ENCODE assay signal across 7 mouse cellular contexts in genomic region chr8:121116591-121117185, GRCm38 (mm10). TPM values are rescaled to one million over a fixed set of nuclear protein-coding genes. Genes with fewer than 3 reads are reported as not detected.
DNase-seq lines count a peak whose midpoint lies in the region; ATAC-seq and TF ChIP-seq lines count a peak whose summit lies in the region.

No protein-coding gene starts in this region.

- TF ChIP-seq POLR2A in cerebellum, adult 2 months (IDR thresholded peaks at IDR 0.05; ENCODE audit: borderline replicate concordance, insufficient read depth, low read length): no peak

- WGBS in forebrain, embryonic 16.5 days: under 1% methylated on average over 55 of the region's 55 CpGs
- under 1% methylated on average over 55 of the region's 55 CpGs for WGBS in neural tube, embryonic 15.5 days
- 2% methylated on average over 55 of the region's 55 CpGs for WGBS in cerebellum, adult 2 months

- peak overlapping the region; percentile 42 for H3K4me2 ChIP-seq in forebrain, embryonic 16.5 days (ENCODE audit: low read length)
- H3K4me2 ChIP-seq in neural tube, embryonic 15.5 days: peak overlapping the region; percentile 59

- peaks cover 0 to 2% of the 10 kb centered on the region in 2 experiments; a peak in 1 of 4 replicates for H3K4me1 ChIP-seq in ES-E14 (ENCODE audit: control insufficient read depth in 2 of 2, insufficient read depth in 2 of 2, low read length in 2 of 2, poor library complexity in 1 of 2)
- H3K4me1 ChIP-seq in forebrain, embryonic 16.5 days (replicated peaks; ENCODE audit: control insufficient read depth, insufficient read depth, low read length): peaks cover 13% of the 10 kb centered on the region
- peaks cover 22% of the 10 kb centered on the region for H3K4me1 ChIP-seq in neural tube, embryonic 15.5 days
- H3K4me1 ChIP-seq in cerebellum, adult 2 months (ENCODE audit: control insufficient read depth, insufficient read depth, low read length): no peaks in the 10 kb centered on the region

- H3K9ac ChIP-seq in ES-E14 (ENCODE audit: insufficient read depth, low read depth, low read length, poor library complexity, severe bottlenecking): peak overlapping the region; percentile 35; the same call in 1 of the 2 replicates
- H3K9ac ChIP-seq in forebrain, embryonic 16.5 days (replicated peaks; ENCODE audit: low read depth, low read length): no peak overlapping the region; the same call in 1 of the 2 replicates
- peak overlapping the region; percentile 24; the same call in 1 of the 2 replicates for H3K9ac ChIP-seq in neural tube, embryonic 15.5 days (replicated peaks)

- H3K36me3 ChIP-seq in ES-E14 (ENCODE audit: control insufficient read depth, insufficient read depth, low read length, poor library complexity, severe bottlenecking): no peaks in the 10 kb centered on the region
- no peaks in the 10 kb centered on the region for H3K36me3 ChIP-seq in forebrain, embryonic 16.5 days (ENCODE audit: control insufficient read depth, insufficient read depth)
- no peaks in the 10 kb centered on the region for H3K36me3 ChIP-seq in neural tube, embryonic 15.5 days

- ATAC-seq in forebrain, embryonic 16.5 days: 0 out of 2 replicates have a peak, but pooled peaks have one; percentile 27
- no peak for ATAC-seq in neural tube, embryonic 15.5 days (ENCODE audit: low FRiP score)

- no peak overlapping the region for H3K27ac ChIP-seq in ES-E14 (ENCODE audit: insufficient read depth, low read depth, low read length, poor library complexity, severe bottlenecking)
- H3K27ac ChIP-seq in forebrain, embryonic 16.5 days (ENCODE audit: low read length): no peak overlapping the region
- H3K27ac ChIP-seq in neural tube, embryonic 15.5 days (replicated peaks): 0 out of 2 replicates have a peak overlapping the region, but pooled peaks have one; percentile 39
- no peak overlapping the region for H3K27ac ChIP-seq in cerebellum, adult 2 months (ENCODE audit: insufficient read depth, low read length)

- in situ Hi-C loops in ES-E14 (cut with MboI; ENCODE audit: low sequenced_read_pairs in 2 of 2, unreplicated experiment in 2 of 2): loop anchor here (5.0 to 10.0 kb wide), 3 partner anchors 34 to 398 kb away; partner anchors contain the start of gene Foxf1 (in 2 of the 2)

- no peaks in the 10 kb centered on the region for H3K9me3 ChIP-seq in ES-E14 (ENCODE audit: control insufficient read depth, insufficient read depth, low read depth, low read length)
- peaks cover 3% of the 10 kb centered on the region; the same call in 1 of the 2 replicates for H3K9me3 ChIP-seq in forebrain, embryonic 16.5 days (ENCODE audit: control insufficient read depth, low read length)
- H3K9me3 ChIP-seq in neural tube, embryonic 15.5 days (replicated peaks): no peaks in the 10 kb centered on the region

- peaks cover 88% of the 10 kb centered on the region for H3K27me3 ChIP-seq in forebrain, embryonic 16.5 days (replicated peaks; ENCODE audit: control insufficient read depth, insufficient read depth, low read length)
- peaks cover 90% of the 10 kb centered on the region for H3K27me3 ChIP-seq in neural tube, embryonic 15.5 days (replicated peaks)
- peaks cover 11% of the 10 kb centered on the region; the same call in 1 of the 2 replicates for H3K27me3 ChIP-seq in cerebellum, adult 2 months (ENCODE audit: control insufficient read depth, insufficient read depth, low read length)

- peak overlapping the region; percentile 54 to 70 for H3K4me3 ChIP-seq in ES-E14 (ENCODE audit: insufficient read depth in 1 of 2, low read depth in 1 of 2, low read length in 2 of 2, poor library complexity in 1 of 2, severe bottlenecking in 1 of 2)
- H3K4me3 ChIP-seq in forebrain, embryonic 16.5 days (replicated peaks; ENCODE audit: low read length): peak overlapping the region; percentile 35
- H3K4me3 ChIP-seq in neural tube, embryonic 15.5 days (replicated peaks): peak overlapping the region; percentile 39
- H3K4me3 ChIP-seq in cerebellum, adult 2 months (replicated peaks; ENCODE audit: insufficient read depth, low read depth, low read length): no peak overlapping the region

- DNase-seq in CD4-positive helper T cell, adult 2 months (ENCODE audit: low read depth, low spot score): peak; percentile 32
- no peak for DNase-seq in ES-E14 (ENCODE audit: low read depth, low spot score)
- peak; percentile 68 to 79 for DNase-seq in kidney, postnatal 4 days
- no peak for DNase-seq in layer of hippocampus, postnatal 14 days (ENCODE audit: low spot score in 2 of 2)
- DNase-seq in cerebellum, adult 2 months: no peak

- no peak for TF ChIP-seq CTCF in cerebellum, adult 2 months (IDR thresholded peaks at IDR 0.05; ENCODE audit: borderline replicate concordance, insufficient read depth, low read depth, low read length)

TF ChIP-seq in ES-E14, 5 proteins besides CTCF, POLR2A, EP300 and RAD21:
- no peak for TF ChIP-seq HCFC1 (IDR thresholded peaks at IDR 0.05; ENCODE audit: borderline replicate concordance, insufficient read depth, low read length)
- no peak for TF ChIP-seq ZNF384 (IDR thresholded peaks at IDR 0.05; ENCODE audit: low read depth, low read length)
- no peak for TF ChIP-seq ZC3H11A (IDR thresholded peaks at IDR 0.05; ENCODE audit: borderline replicate concordance, low read depth, low read length)
- no peak for TF ChIP-seq MAFK (IDR thresholded peaks at IDR 0.05; ENCODE audit: insufficient read depth, low read depth, low read length)
- TF ChIP-seq CHD2 (IDR thresholded peaks at IDR 0.05; ENCODE audit: low read depth, low read length): no peak

RNA-seq across cellular contexts. Expression of gene Foxc2, which starts 0.7 kb away (rescaled TPM):
- 0.11 and 0.27 TPM in 2 replicates for total RNA-seq in ES-E14 (2012; rRNA removed)
- 1.7 and 2.5 TPM in 2 replicates for polyA plus RNA-seq in forebrain, embryonic 16.5 days (2015; fragmentation: Nextera tagmentation; extraction: Ambion mirVana)
- 3.4 TPM in 2 replicates for polyA plus RNA-seq in neural tube, embryonic 15.5 days (2015; fragmentation: Nextera tagmentation; extraction: Ambion mirVana)
- 1 to 10 TPM in 1 of 2 experiments, under 1 TPM in 1; 0.95 to 1.6 TPM for total RNA-seq in layer of hippocampus, postnatal 14 days (2021)
- 0.34 and 0.95 TPM in 2 replicates for polyA plus RNA-seq in cerebellum, adult 2 months (2012; rRNA removed)

RNA-seq across cellular contexts. Expression of gene Mthfsd, which starts 8.5 kb away (rescaled TPM):
- total RNA-seq in ES-E14 (2012; rRNA removed): 31.6 and 35.8 TPM in 2 replicates
- 51.8 and 60.0 TPM in 2 replicates for polyA plus RNA-seq in forebrain, embryonic 16.5 days (2015; fragmentation: Nextera tagmentation; extraction: Ambion mirVana)
- 50.6 and 52.5 TPM in 2 replicates for polyA plus RNA-seq in neural tube, embryonic 15.5 days (2015; fragmentation: Nextera tagmentation; extraction: Ambion mirVana)
- total RNA-seq in layer of hippocampus, postnatal 14 days (2021): 10 to 100 TPM; 35.6 to 35.9 TPM
- 119 and 126 TPM in 2 replicates for polyA plus RNA-seq in cerebellum, adult 2 months (2012; rRNA removed)

RNA-seq across cellular contexts. Expression of gene Foxl1, which starts 11.1 kb away (rescaled TPM):
- total RNA-seq in ES-E14 (2012; rRNA removed): 0.09 TPM in 1 of 2 replicates, not detected in the other
- polyA plus RNA-seq in forebrain, embryonic 16.5 days (2015; fragmentation: Nextera tagmentation; extraction: Ambion mirVana): 0.15 TPM in 1 of 2 replicates, not detected in the other
- 0.15 and 0.51 TPM in 2 replicates for polyA plus RNA-seq in neural tube, embryonic 15.5 days (2015; fragmentation: Nextera tagmentation; extraction: Ambion mirVana)
- total RNA-seq in layer of hippocampus, postnatal 14 days (2021): not detected
- 0.11 TPM in 1 of 2 replicates, not detected in the other for polyA plus RNA-seq in cerebellum, adult 2 months (2012; rRNA removed)

RNA-seq across cellular contexts. Expression of gene Foxf1, which starts 32.5 kb away (rescaled TPM):
- total RNA-seq in ES-E14 (2012; rRNA removed): 0.37 and 1.1 TPM in 2 replicates
- 0.91 and 1.1 TPM in 2 replicates for polyA plus RNA-seq in forebrain, embryonic 16.5 days (2015; fragmentation: Nextera tagmentation; extraction: Ambion mirVana)
- 1.6 and 15.7 TPM in 2 replicates for polyA plus RNA-seq in neural tube, embryonic 15.5 days (2015; fragmentation: Nextera tagmentation; extraction: Ambion mirVana)
- total RNA-seq in layer of hippocampus, postnatal 14 days (2021): 1 to 10 TPM in 1 of 2 experiments, under 1 TPM in 1; 0.92 to 1.5 TPM
- 1.2 and 1.7 TPM in 2 replicates for polyA plus RNA-seq in cerebellum, adult 2 months (2012; rRNA removed)

Comparison
In these comparisons a context has a peak if more than half of its experiments do, and no peak if none do; other contexts are left out.
1. DNase-seq: peak in CD4-positive helper T cell, adult 2 months (single experiment) and kidney, postnatal 4 days (2 of 2); none in ES-E14 (single experiment), layer of hippocampus, postnatal 14 days (0 of 2) and cerebellum, adult 2 months (0 of 2).